Mouse (Mus musculus): ENCODE measurements around the gene Snx17. TPM values are rescaled to one million over a fixed set of nuclear protein-coding genes. Genes with fewer than 3 reads are reported as not detected.

Gene Snx17
- polyA plus RNA-seq (2015; fragmentation: Nextera tagmentation; extraction: Ambion mirVana) = 135 and 140 TPM in 2 replicates

- peak within 1 kb of the TSS; percentile 64 for H3K4me3 ChIP-seq (replicated peaks)
- peak; percentile 98 for ATAC-seq
- no peaks in the 10 kb centered on the region for H3K27me3 ChIP-seq
- H3K4me2 ChIP-seq (replicated peaks) = peak within 1 kb of the TSS; percentile 90
- H3K4me1 ChIP-seq (replicated peaks) = peaks cover 22% of the 10 kb centered on the region
- H3K27ac ChIP-seq = peak within 1 kb of the TSS; percentile 84
- WGBS = under 1% methylated on average over 48 of the region's 48 CpGs
- H3K36me3 ChIP-seq = peaks cover 66% of the 10 kb centered on the region
- no peaks in the 10 kb centered on the region for H3K9me3 ChIP-seq
- peak within 1 kb of the TSS; percentile 83 for H3K9ac ChIP-seq (replicated peaks)
Observed at GRCm38 (mm10) chr5:31192939-31193630, at the start of gene Snx17, which contains the start of gene Eif2b4. Snx17 (plus strand) TSS chr5:31193227. Eif2b4 (minus strand) TSS chr5:31193430.

GRCm38 (mm10) chr5:31149781-31150180, 43.2 kb upstream of the Snx17 start:
- Histone ChIP-seq H3K27ac (no peak overlapping the region), H3K4me1 (replicated peaks) (peaks cover 15% of the 10 kb centered on the region), H3K9ac (replicated peaks) (no peak overlapping the region), H3K4me3 (replicated peaks) (no peak overlapping the region), H3K36me3 (peaks cover 34% of the 10 kb centered on the region), H3K9me3 (no peaks in the 10 kb centered on the region), H3K4me2 (replicated peaks) (no peak overlapping the region), H3K27me3 (no peaks in the 10 kb centered on the region)
- 92% methylated on average over 4 of the region's 4 CpGs for WGBS
- ATAC-seq = no peak

GRCm38 (mm10) chr5:31151746-31152145, 41.3 kb upstream of the Snx17 start:
- Histone ChIP-seq H3K4me3 (replicated peaks) (no peak overlapping the region), H3K9ac (replicated peaks) (no peak overlapping the region), H3K27me3 (no peaks in the 10 kb centered on the region), H3K9me3 (no peaks in the 10 kb centered on the region), H3K27ac (no peak overlapping the region), H3K4me1 (replicated peaks) (peaks cover 17% of the 10 kb centered on the region), H3K4me2 (replicated peaks) (no peak overlapping the region), H3K36me3 (peaks cover 23% of the 10 kb centered on the region)
- ATAC-seq = no peak
- 96% methylated on average over 3 of the region's 3 CpGs for WGBS

- peak overlapping the region; percentile 82 for H3K4me2 ChIP-seq (replicated peaks)
- peak overlapping the region; percentile 70 for H3K4me3 ChIP-seq (replicated peaks)
- no peaks in the 10 kb centered on the region for H3K27me3 ChIP-seq
- 38% methylated on average over 6 of the region's 6 CpGs for WGBS
- H3K9me3 ChIP-seq = no peaks in the 10 kb centered on the region
- peaks cover 17% of the 10 kb centered on the region for H3K4me1 ChIP-seq (replicated peaks)
- peak; percentile 38 for ATAC-seq
- peak overlapping the region; percentile 79 for H3K9ac ChIP-seq (replicated peaks)
- peak overlapping the region; percentile 83; the same call in 1 of the 2 replicates for H3K27ac ChIP-seq
- peaks cover 29% of the 10 kb centered on the region for H3K36me3 ChIP-seq
Observed at GRCm38 (mm10) chr5:31153516-31154151, 39.4 kb upstream of the Snx17 start.

GRCm38 (mm10) chr5:31154152-31154553, 38.9 kb upstream of the Snx17 start, which contains the start of gene Mpv17:
Mpv17 (minus strand) TSS chr5:31154251.
- Histone ChIP-seq H3K4me3 (replicated peaks) (peak within 1 kb of the TSS; percentile 70), H3K27ac (peak within 1 kb of the TSS; percentile 83), H3K27me3 (no peaks in the 10 kb centered on the region), H3K36me3 (peaks cover 34% of the 10 kb centered on the region), H3K9me3 (no peaks in the 10 kb centered on the region), H3K4me1 (replicated peaks) (peaks cover 17% of the 10 kb centered on the region), H3K9ac (replicated peaks) (peak within 1 kb of the TSS; percentile 79), H3K4me2 (replicated peaks) (peak within 1 kb of the TSS; percentile 82)
- WGBS = under 1% methylated on average over 19 of the region's 19 CpGs
- ATAC-seq = peak; percentile 97

GRCm38 (mm10) chr5:31162462-31162861, 30.6 kb upstream of the Snx17 start:
- Histone ChIP-seq H3K9me3 (no peaks in the 10 kb centered on the region), H3K4me1 (replicated peaks) (no peaks in the 10 kb centered on the region), H3K4me3 (replicated peaks) (no peak overlapping the region), H3K27ac (no peak overlapping the region), H3K4me2 (replicated peaks) (no peak overlapping the region), H3K27me3 (no peaks in the 10 kb centered on the region), H3K9ac (replicated peaks) (no peak overlapping the region), H3K36me3 (peaks cover 91% of the 10 kb centered on the region)
- ATAC-seq = no peak

GRCm38 (mm10) chr5:31164878-31165277, 28.1 kb upstream of the Snx17 start:
- Histone ChIP-seq H3K9ac (replicated peaks) (no peak overlapping the region), H3K4me1 (replicated peaks) (no peaks in the 10 kb centered on the region), H3K27ac (no peak overlapping the region), H3K9me3 (no peaks in the 10 kb centered on the region), H3K36me3 (peaks cover 91% of the 10 kb centered on the region), H3K4me2 (replicated peaks) (no peak overlapping the region), H3K27me3 (no peaks in the 10 kb centered on the region), H3K4me3 (replicated peaks) (no peak overlapping the region)
- WGBS = 94% methylated on average over 1 of the region's 1 CpGs
- no peak for ATAC-seq

GRCm38 (mm10) chr5:31168630-31169029, 24.4 kb upstream of the Snx17 start:
- H3K4me2 ChIP-seq (replicated peaks) = no peak overlapping the region
- H3K27me3 ChIP-seq = no peaks in the 10 kb centered on the region
- ATAC-seq = no peak
- H3K27ac ChIP-seq = no peak overlapping the region
- peaks cover 95% of the 10 kb centered on the region for H3K36me3 ChIP-seq
- no peaks in the 10 kb centered on the region for H3K9me3 ChIP-seq
- H3K4me3 ChIP-seq (replicated peaks) = no peak overlapping the region
- 92% methylated on average over 4 of the region's 4 CpGs for WGBS
- no peaks in the 10 kb centered on the region for H3K4me1 ChIP-seq (replicated peaks)
- H3K9ac ChIP-seq (replicated peaks) = no peak overlapping the region

GRCm38 (mm10) chr5:31179301-31179765, 13.7 kb upstream of the Snx17 start:
- peak; percentile 82 for ATAC-seq
- Histone ChIP-seq H3K4me2 (replicated peaks) (peak overlapping the region; percentile 98), H3K9me3 (no peaks in the 10 kb centered on the region), H3K4me1 (replicated peaks) (peaks cover 29% of the 10 kb centered on the region), H3K4me3 (replicated peaks) (peak overlapping the region; percentile 98), H3K36me3 (peaks cover 9% of the 10 kb centered on the region), H3K27ac (peak overlapping the region; percentile 95), H3K27me3 (no peaks in the 10 kb centered on the region), H3K9ac (replicated peaks) (peak overlapping the region; percentile 80)
- under 1% methylated on average over 25 of the region's 25 CpGs for WGBS

GRCm38 (mm10) chr5:31179766-31180630, 13.0 kb upstream of the Snx17 start, which contains the start of the genes Gm29609 and Gtf3c2:
Gm29609 (minus strand) TSS chr5:31179911.
Gtf3c2 (minus strand) TSS chr5:31180144.
- peak; percentile 99 for ATAC-seq
- H3K4me1 ChIP-seq (replicated peaks) = peaks cover 29% of the 10 kb centered on the region
- peak within 1 kb of the TSS; percentile 98 for H3K4me3 ChIP-seq (replicated peaks)
- H3K9me3 ChIP-seq = no peaks in the 10 kb centered on the region
- peak within 1 kb of the TSS; percentile 80 for H3K9ac ChIP-seq (replicated peaks)
- H3K27ac ChIP-seq = peak within 1 kb of the TSS; percentile 95
- H3K36me3 ChIP-seq = 0 out of 2 replicates have a peak, but pooled peaks cover 3% of the 10 kb centered on the region
- WGBS = under 1% methylated on average over 59 of the region's 59 CpGs
- no peaks in the 10 kb centered on the region for H3K27me3 ChIP-seq
- peak within 1 kb of the TSS; percentile 98 for H3K4me2 ChIP-seq (replicated peaks)

GRCm38 (mm10) chr5:31181183-31181770, 11.8 kb upstream of the Snx17 start:
- H3K4me1 ChIP-seq (replicated peaks) = peaks cover 29% of the 10 kb centered on the region

More at GRCm38 (mm10) chr5:31181183-31181770, 11.8 kb upstream of the Snx17 start:
- H3K9me3 ChIP-seq = no peaks in the 10 kb centered on the region
- H3K4me2 ChIP-seq (replicated peaks) = no peak overlapping the region
- no peaks in the 10 kb centered on the region for H3K27me3 ChIP-seq
- H3K36me3 ChIP-seq = 0 out of 2 replicates have a peak, but pooled peaks cover 3% of the 10 kb centered on the region
- no peak overlapping the region for H3K4me3 ChIP-seq (replicated peaks)
- no peak overlapping the region for H3K9ac ChIP-seq (replicated peaks)
- H3K27ac ChIP-seq = no peak overlapping the region
- 95% methylated on average over 9 of the region's 9 CpGs for WGBS
- ATAC-seq = no peak

Measured in midbrain, embryonic 13.5 days (tissue).